Mouse (Mus musculus) lung, postnatal 4 days (tissue): ENCODE results near the gene Erg.
A peak's percentile ranks its signal among the peaks of the same experiment; 100 is the strongest.

Experiments used
- DNase-seq, 2 experiments: peaks; one replicate each; pipeline ENCODE4 v3.0.0; 2021

Erg gene

DNA sequence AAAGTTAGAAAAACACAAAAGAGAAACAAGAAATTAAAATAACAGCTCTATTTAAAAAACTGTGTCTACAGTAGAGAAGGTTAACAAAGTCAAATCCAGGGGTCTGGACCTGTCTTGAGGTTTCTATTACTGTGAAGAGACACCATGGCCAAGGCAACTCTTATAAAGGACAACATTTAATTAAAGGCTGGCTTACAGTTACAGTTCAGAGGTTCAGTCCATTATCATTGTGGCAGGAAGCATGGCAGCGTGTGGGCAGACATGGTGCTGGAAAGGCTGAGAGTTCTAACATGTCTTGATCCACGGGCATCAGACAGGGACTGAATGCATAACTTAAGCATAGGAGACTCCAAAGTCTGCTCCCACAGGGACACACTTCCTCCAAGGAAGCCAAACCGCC, 111.4 kb downstream of the Erg start:
- DNase-seq: no peak

DNA sequence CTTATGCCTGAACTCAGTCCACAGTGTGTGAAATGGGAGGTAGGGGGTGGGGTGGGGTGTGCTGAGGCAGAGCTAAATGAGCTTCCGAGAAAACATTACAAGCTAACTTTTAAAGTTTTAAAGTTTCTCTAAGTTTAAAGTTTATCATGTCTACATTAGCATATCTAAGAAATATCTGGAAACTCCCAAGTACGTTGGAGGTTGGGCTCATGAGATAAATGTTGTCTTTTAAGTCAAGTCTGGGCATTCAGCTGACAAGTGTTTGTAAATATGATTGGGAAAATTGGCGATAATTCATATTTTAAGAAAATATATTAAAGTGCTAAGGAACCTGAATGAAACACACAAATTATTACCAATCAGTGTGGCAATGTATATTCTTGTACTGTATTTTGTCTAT, 112.4 kb downstream of the Erg start:
- no peak for DNase-seq

DNA sequence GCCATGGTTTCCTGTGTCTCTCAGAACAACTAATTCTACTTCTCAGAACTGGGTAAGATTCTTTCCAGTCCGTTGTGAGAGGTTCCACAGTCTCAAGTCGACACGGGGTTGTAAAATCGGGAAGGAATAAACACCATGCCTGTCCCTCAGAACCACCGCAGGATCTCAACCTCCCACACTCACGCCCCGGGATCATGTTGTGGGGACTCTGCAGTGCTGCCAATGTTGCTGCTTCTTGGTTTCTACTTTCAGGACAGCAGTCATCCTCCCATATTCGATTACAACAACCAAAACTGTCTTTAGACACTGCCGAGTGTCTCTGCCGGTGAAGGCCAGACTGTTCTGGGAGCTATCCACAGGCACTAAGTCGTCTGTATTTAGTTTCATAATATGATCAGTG, 113.6 kb downstream of the Erg start:
- DNase-seq: no peak

DNA sequence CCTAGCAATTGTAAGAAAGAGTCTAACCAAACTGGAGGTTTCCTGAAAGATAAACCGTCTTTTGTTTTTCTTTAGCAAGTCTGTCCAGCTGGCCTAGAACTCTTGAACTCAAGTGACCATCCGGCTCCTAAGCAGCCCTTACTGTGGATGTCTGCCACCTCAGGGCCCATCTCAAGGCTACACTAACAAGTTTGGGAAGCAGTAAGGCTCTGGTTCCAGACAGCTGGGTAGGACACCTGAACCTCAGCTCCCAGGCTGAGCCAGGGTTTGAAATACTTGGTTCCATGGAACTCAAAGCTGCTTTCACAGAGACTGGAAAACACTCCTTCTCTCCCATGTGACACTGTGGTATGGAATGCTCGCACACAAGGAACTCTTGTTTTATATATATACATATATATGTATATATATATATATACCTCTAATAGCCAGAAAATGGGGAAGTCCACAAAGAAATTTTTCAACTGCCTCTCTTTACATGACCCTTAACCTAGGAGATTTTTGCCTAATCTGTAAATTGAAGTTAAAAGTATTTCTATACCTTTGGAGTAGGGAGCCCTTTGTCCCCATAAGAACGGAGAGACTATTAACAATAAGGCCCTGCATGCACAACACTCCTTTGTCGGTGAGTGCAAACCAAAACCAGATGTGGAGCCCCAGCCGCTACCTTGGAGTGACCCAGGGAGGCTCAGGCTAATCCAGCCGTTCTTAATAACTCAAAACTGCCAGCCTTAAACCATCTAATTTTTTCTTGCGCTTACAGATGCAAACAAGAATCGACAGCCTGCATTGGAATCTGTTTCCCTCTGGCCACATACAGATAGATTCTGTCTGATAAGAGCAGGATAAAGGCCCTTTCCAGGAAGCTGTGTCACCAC, 116.9 kb downstream of the Erg start:
- no peak for DNase-seq

DNA sequence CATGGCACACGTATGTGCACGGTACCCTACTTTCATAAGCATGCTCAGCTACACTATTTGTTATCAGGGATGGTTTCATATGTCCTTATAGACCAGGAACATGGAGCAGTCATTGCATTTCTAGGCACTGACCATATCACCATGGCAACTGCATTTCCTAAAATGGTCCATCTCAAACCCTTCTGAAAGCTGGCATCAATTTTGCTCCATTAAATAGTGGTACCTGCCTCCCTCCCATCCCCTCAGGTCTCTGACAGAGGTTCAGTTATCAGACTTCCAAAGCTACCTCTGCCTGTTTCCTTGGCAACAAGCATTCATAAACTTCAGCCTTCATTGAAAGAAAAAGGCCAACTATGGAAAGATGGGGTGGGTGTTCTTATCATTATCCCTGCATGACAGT, 118.5 kb downstream of the Erg start:
- DNase-seq: no peak

DNA sequence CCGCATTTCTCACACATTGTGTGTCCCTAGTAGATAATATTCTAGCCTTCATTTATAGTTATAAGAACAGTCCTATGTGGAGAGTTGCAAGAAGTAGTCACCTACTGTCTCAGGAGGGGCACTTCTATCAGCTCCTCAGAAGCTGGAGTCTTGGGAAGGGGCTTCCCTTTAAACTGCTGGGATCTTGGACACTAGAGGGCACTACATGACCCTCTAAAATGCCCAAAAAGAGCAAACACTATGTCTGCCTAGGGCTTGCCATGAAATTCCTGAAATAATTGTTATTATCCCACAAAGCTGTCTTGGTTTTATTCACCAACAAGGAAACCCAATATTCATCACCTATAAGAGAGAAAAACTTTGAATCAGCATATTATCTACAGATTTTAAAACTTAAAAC, 119.8 kb downstream of the Erg start:
- DNase-seq: peak in 1 of 2 experiments; percentile 31

DNA sequence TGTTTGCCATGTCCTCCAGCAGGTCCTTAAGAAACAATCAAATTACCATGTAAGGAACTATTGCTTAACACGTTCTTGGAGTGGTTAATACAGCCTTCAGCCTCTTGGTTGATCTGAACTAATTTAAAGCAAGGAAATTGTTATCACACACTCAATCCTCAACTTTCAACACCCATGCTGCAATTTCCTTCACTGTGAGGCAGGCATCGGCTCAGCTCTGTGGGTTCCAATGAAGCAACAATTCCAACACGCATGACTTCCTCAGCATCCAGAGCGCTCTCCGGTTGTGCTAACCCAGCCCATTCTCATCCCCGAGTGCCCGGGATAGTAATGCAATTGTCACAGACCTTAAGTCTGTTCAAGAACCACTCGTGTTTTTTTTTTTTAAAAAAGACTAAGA, 121.8 kb downstream of the Erg start:
- DNase-seq: no peak

DNA sequence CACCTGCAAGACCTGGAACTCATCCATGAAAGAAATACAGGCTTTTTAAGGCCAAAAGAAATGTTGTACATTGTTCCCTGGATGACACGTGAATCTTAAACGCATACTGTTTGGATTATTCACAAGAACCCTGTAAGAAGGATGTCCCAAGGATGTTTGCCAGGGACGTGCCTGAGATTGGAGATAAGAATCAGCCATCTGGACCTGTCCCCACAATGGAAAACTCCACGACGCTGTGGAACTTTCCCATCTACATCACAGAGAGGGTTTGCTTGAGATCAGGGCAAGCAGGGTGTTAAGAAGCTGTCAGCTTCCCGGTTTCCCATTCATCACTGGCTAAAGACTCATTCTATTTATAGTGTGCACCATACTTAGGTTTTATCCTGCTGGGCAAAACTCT, 122.6 kb downstream of the Erg start:
- peak; percentile 50 to 63 for DNase-seq

DNA sequence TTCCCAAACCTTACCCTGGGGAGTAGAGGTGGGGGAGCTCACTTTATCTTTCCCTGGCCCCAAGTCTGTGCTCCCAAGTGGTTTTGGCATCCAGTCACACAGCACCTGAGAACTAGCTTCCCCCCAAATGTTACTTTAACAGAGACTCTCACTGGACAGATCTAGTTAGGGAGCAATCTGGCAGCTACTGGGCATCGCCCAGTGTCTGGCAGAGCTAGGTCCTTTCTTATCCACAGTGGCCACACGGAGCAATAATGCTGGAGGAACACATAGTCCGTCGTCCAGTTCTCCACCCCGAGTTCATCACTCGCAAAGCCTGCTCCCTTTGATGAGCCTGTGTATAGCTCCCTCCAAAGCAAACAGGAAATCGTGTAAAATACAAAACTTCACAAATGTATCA, 124.5 kb downstream of the Erg start:
- no peak for DNase-seq

DNA sequence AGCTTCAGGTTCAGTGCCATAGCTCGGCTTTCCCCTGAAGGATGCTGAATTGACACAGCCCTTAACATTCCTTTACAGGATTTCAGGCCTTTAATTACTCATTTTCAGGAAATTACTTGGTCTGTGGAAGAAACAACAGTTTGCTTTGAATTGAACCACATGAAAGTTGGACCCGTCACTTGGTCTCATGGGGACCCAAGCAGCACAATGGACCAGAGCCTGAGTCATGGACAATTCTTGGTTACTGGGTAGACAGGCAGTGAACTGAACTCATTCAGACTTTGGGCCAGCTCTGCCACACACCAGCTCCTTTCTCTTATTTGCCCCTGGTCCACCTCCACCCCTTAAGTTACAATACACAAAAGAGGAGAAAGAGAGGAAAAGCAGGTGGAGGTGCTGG, 126.1 kb downstream of the Erg start:
- DNase-seq: no peak

DNA sequence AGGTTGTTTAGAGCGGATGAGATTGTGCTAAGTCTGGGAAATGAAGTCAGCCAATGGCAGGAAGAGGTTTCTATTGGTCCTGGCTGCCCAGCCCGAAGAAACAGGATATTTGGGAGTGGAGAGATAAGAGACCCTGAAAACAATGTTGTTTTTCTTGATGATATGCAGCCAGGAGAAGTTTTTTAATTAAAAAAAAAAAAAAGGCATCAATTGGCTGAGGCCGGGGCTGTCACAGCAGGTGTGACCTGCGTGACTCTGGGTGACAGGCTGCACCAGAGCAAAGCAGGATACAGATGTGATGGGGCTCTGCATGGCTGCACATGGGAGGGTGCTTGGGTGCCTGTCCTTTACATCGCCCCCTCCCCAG, 127.1 kb downstream of the Erg start:
- DNase-seq: peak in 1 of 2 experiments; percentile 62

DNA sequence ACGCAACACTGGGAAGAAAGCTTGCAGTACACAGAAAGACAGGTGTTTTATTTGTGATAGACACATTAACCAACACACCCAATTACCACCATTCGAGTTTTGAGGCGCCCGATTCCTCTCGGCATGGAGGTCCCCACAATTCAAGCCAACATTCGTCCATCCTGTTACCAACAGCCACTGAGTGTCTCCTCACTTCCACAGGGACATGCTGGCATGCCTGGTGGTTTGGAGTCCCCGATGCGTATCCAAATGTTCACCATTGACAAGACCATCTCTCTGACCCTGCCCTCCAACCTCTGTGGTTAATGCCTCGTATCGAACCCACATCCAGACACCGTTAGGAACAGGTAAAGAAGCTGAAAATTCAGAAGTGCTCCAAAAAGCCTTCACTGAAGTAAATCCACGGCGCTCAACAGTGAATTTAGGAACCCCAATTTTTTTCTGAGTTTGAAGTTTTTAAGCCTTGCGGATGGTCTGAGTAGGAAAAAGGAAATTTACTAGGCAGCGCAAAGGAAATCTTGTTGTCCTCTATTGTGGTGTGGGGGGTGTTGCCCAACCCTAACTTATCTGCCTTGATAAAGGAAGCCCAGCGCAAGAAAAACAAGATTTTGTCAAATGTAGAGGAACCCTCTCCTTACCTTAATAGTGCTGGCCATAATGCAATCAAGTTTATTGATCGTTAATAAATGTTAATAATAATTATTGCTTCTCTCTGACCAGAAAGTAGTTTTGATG, 127.6 kb downstream of the Erg start:
- DNase-seq: no peak

DNA sequence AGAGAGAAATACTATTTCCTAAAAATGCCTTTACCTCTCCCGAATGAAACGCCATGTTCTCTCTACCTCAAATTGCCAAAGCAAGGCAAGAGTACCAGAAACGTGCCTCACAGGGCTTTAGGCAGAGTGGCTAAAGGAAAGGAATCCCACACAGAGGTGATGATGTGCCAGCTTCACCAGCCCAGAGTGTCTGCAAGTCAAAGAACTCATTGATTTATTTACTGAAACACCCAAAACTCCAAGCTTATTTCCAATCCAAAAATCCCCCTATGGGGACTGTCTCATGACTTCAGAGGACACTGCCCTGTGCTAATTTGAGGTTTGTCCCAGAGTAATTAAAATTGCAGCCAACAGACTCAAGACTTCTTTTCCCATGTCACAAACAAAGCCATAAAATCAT, 129.4 kb downstream of the Erg start:
- DNase-seq: no peak

DNA sequence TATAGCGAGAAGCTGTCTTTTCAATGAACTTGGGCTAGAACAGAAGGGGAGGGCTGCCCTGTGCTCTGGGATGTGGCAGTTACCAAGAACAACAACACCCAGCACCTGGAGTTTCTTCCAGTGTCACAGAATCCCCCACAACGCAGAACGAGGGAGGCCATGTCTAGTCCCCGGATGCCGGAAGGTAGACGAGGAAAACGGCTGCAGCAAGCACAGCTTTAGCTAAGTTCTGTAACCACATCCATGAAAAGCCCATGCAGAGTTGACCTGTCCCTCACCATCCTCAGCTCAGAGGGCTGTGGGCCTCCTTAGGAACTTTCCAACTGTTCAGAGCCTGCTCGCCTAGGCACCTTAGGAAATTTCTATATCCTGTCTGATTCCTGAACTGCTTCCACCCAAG, 130.5 kb downstream of the Erg start:
- DNase-seq: no peak

DNA sequence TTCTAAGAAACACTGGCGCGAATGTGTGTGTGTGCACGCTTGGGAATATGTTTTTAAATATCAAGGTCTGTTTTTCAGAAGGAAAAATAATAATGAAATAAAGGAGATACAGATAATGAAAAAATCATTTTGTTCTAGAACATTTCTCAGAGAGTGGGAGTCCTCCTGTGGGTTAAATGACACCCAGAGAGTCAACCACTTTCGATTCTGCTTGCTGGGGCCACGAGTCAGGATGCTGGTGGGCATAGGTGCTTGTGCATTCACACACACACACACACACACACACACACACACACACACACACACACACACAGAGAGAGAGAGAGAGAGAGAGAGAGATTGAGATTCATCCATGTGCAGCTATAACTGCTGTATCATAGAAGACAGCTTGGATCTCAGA, 130.9 kb downstream of the Erg start:
- DNase-seq: no peak

DNA sequence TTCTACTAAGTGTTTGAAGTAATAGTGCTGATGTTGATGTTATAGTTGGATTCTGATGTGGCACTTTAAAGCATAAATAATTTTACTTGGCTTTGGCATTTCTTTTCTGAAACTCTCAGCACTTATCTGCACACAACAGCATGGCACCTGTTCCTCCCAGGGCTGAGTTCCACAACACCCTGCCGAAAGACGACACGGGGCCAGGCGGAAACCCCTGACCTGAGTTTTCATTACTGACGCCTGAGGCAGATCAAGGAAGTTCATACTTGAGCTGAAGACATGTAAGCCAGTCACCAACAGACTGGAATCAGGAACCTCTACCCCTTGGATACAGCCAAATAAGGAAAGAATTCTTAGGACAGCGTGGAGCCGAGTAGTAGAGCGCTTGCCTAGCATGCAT, 134.0 kb downstream of the Erg start:
- DNase-seq: peak in 1 of 2 experiments; percentile 56

DNA sequence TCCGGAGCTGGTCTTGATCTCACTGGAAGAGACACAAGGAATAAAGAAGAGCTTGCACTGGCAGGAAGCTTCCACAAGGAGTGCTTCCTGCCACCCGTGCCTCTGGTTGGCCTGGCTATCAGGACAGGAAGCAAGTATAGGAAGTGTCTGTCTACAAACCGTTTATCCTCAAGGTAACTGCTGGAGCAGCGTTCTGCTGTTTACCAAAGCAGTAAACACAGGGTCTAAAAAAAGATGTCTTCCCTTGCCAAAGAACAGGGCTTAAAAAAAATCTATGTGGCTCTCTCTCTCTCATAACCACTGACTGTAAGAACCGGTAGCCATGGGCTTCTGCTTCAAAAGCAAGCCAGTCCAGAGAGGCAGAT, 137.1 kb downstream of the Erg start:
- peak in 1 of 2 experiments; percentile 76 for DNase-seq

DNA sequence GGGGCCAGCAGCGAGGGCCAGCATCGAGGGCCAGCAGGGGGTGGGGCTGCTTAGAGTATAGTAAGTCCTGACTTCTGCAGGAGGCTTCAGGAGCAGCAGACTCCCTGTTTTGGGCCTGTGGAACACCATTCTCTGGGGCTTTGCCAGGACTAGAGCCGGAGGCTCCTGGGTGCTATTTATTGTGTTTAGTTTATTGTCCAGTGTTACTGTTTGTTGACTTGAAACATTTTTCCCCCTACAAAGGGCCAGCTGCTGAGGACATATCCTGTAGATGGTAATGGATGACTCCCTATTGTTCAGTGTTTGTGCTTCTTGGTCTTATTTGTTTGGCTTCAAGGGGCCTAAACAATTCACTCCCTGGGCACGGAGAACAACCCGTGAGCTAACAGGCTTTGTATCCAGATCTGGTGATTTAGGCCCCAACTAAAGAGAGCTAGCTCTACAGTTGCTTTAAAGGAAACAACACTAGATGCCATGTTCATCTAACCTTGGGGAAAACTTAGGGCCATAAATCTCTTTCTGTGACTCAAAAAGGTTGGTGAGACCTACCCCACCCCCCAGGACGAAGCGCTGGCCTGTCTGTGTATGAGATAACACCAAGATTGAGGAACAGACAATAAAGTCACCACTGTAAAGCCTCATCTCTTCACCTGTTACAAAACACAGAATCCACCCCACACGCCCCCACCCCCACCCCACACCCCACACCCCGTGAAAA, 137.6 kb downstream of the Erg start:
- peak in 1 of 2 experiments; percentile 69 for DNase-seq

DNA sequence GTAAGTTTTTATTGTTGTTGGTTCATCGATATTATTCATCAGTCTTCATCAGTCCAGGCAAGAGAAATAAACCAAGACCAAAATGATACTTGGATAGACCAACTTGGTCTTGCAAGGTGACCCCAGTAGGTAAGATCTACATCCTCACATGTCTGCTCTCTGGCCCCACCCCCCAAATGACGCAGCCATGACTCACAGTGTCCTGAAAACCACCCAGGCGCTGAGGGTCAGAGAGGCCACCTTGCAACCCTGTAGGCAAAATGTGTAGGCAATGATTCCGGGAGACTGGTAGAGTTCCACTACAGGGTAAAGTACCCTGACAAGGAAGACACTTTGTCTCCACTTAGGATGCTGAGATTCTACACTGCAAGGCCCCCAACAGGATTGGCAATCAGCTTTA, 138.5 kb downstream of the Erg start:
- DNase-seq: no peak

DNA sequence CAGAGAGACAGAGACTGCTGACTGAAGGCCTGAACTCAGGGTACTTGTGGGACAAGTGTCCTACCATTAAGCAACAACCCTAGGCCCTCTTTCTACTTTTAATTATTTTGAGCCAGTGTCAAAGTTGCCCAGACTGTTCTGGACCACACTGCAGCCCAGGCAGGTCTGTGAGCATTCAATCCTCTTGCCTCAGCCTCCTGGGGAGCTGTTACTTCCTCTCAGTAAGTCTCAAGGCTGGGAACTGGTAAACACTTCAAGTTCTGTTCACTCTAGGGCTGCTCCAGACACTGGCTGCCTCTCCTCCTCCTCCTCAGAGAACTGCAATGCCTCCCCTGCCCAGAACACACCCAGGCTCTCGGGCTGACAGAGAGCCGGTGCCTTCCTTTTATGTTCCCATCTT, 140.0 kb downstream of the Erg start:
- no peak for DNase-seq

DNA sequence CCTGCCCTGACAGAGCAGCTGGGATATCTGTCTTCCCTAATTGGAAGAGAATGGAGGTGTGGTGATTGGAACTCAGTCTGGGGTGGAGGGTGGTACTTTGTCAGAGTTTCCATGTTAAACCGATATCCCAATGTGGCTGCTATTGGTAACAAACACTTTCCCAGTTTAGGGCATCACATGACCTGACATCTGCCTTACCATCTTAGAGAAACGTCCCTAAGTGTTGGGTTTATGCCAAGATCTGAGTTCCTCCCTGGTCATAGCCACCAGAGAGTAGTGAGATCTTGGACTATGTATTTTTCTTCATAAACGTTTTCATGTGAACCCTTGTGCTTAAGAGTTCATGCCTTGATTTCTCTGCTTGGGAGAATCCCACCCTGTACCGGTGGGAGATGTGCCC, 144.4 kb downstream of the Erg start:
- no peak for DNase-seq

DNA sequence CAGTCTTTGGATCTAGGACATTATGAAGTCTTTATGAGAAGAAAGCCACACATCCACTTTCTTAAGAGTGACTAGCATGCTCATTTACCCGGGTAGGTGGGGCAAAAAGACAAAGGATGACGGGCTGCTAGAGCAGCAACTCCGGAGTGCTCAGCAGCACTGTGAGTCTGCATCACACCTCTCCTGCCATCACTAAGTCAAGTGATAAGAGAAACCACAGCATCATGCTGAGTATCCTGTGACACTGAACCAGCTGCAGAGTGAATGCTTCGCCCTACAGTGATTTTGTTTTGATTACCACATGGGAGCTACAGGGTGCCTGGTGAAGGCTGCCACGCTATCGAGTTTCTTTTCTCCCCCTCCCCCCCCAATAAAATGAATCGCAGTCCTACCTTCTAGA, 145.2 kb downstream of the Erg start:
- no peak for DNase-seq

DNA sequence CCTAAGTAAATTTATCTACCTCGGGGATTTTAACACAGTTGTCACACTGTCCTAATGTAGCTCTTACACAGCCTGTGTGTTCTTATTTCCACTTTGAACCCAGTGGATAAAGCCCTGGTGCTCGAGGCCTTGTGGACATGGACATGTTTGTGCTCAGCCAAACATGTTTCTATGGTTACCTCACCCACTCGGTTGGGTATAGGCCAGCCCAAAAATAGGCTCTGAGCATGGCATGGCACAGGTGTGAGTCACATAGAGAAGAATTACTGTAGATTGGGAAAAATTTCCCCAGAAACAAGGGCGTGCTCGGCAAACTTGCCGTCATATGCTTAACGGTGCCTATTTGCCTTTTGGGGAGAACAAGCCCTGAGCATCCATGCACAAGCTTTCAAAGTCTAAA, 146.1 kb downstream of the Erg start:
- DNase-seq: no peak

DNA sequence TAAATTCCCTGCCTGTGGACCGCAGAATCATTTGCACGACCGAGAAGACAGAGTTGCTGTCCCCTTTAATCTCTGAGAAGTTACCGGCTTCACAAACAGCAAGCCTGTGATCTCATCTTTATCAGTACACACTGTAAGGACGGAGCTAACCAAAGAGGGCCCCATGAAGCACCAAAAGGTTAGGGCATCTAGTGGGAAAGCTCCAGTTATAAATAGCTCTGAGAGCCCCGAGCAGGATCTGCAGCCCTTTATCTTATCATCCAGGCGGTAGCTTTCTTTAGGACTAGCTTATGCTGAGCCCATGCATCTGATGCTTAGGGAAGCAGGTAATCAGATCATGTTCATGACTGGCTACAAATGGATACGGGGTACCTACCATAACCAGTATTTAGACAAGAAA, 146.6 kb downstream of the Erg start:
- DNase-seq: no peak
